Mouse (Mus musculus): Measurements from ENCODE around the gene Snx27. TPM values are rescaled to one million over a fixed set of nuclear protein-coding genes. Genes with fewer than 3 reads are reported as not detected.

Gene Snx27
- polyA plus RNA-seq, 1 experiment: 50.5 TPM

- DNase-seq (ENCODE audit: extremely low spot score in 1 of 2, low spot score in 1 of 2): no peak
Observed at GRCm38 (mm10) chr3:94478591-94479169, 103.8 kb downstream of the Snx27 start.

- peak; percentile 73 to 88 for DNase-seq (ENCODE audit: extremely low spot score in 1 of 2, low spot score in 1 of 2)
Observed at GRCm38 (mm10) chr3:94477981-94478422, 104.5 kb downstream of the Snx27 start, which contains the start of gene Celf3. Gene Celf3, plus strand, starts transcription at chr3:94478295.

- peak; percentile 79 for DNase-seq (ENCODE audit: extremely low spot score in 1 of 2, low spot score in 1 of 2)
Observed at GRCm38 (mm10) chr3:94477444-94477843, 105.1 kb downstream of the Snx27 start.

DNA sequence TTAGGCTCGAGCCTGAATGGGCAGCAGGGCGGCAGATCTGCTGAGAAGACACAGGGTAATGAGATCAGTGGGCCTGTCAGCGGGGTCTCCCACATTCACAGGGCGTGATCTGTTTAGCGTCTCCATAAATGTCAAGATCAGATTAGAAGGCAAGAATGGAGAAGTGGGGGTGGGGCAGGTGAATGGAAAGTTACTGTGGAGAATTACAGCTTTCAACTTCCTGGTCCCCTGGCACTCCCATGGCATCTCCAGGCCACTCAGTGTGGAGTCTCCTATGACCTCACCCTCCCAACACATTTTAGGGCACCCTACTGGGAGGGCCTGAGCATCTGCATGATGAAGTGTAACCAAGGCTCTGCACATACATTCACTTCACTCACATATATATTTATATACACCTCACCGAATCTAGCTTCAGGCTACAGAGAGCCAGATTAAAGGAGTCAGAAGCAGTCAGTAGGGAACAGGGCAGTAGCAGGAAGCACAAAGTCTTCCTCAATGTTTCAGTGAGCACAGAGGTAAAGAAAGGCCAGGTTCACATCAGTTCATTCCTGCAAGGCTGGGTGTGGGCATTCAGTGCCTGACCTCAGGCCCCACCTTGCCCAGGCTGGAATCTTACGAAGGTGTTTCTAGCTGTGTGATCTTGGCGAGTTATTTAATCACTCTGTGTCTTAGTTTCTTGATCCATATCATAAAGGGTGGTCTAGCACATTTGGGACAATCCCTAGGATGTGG lies 106.0 kb downstream of the Snx27 start:
- DNase-seq (ENCODE audit: extremely low spot score in 1 of 2, low spot score in 1 of 2): no peak

DNA sequence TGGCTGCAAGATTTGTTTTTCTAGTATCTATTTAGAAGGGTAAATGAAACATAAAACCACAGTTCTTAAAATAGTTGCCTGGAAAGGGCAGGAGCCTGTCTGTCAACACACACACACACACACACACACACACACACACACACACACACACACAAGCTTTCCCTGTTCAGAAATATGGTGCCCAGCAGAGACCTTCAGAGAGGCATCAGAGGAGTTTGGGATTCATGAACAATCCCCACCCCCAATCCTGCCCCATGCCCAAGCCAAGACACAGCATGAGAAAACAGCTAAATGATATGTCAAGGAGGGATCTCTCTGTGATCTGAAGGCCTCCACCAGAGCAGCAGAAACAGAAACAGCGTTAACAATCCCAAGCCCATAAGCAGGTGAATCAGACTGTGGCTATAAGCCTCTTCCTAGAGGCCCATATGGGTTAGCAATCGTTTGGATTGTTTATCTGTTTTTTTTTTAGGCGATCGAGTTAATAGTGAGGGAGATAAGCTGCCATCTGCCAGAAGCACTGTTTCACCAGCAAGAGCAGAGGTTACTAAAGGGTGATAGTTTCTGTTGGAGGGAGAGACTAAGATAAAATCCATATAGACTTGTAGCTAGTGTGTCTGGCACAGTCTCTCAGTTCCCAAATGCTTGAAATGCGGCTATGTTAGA lies 108.8 kb downstream of the Snx27 start:
- DNase-seq (ENCODE audit: extremely low spot score in 1 of 2, low spot score in 1 of 2): no peak

DNA sequence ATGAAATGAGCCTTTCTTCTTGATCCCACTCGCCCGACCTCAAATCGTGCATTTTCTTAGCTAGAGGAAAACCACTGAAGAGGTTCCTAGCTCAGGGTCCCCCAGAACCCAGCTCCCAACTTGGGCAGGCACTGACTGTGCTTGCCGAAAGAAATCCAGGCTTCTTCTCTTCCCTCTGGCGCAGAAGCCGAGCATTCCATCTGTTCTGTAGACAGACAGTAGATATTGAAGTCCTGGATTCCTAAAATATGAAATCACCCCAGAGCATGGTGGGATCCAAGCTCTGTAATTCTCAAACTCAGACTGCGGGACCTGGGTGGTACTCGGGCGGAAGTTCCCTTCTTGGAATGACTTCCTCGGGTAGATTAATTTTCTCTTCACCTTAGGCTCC lies 109.4 kb downstream of the Snx27 start:
- DNase-seq (ENCODE audit: extremely low spot score in 1 of 2, low spot score in 1 of 2): no peak

GRCm38 (mm10) chr3:94472447-94473114 lies 109.9 kb downstream of the Snx27 start:
- no peak for DNase-seq (ENCODE audit: extremely low spot score in 1 of 2, low spot score in 1 of 2)

DNA sequence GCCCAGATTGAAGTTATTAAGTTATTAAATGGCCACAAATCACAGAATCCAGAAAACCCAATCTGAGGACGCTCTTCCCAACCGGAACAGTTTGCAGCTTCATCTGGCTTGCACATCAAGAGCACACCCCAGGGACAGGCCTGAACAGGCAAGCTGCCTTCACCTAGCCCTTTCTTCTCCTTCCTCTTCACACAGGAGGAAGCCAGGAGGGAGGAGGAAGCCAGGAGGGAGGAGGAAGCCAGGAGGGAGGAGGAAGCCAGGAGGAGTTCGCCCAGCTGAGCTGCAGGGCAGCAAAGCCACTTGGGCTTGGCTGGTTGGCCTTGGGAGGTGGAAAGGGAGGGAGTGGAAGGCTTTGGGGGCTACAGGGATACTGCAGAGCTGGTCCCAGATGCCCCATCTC lies 113.6 kb downstream of the Snx27 start:
- no peak for DNase-seq (ENCODE audit: extremely low spot score in 1 of 2, low spot score in 1 of 2)

DNA sequence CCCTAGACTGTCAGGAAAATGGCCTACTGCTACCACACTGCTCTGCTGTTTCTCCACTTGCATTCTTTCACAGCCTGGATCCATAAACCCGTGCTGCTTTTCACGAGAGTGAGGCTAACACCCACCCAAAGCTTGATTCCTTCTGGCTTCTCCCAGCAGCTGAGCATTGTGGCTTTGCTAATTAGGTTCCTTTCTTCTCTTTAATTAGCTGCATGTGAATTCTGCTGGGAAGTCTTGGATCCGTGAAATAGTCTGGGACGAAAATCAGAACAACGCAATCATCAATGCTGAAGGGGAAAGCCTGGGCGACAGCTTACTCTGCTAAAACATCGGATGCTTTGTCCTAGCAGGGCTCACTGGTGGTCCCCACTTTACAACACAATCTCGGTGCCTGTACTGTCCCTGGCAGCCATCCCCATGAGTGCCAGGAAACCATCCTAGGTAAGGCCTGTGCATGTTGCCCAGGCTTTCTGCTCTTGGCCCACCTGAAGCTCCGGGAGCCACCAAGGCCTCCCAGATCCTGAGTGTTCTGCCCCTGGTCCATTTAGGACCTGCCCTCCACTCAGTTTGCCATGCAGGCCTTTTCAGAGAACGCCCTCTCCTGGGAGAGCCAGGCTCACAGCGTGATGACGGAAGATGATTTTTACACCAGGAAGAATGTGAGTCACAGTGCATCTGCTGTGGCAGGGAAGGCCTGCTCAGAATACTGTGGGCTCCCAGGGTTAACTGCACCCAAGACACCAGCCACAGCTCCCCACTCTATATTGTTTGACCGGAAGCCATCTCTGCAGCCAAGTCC lies 116.7 kb downstream of the Snx27 start:
- DNase-seq (ENCODE audit: extremely low spot score in 1 of 2, low spot score in 1 of 2): peak; percentile 66 to 83

GRCm38 (mm10) chr3:94463926-94464578 lies 118.5 kb downstream of the Snx27 start:
- no peak for DNase-seq (ENCODE audit: extremely low spot score in 1 of 2, low spot score in 1 of 2)

DNA sequence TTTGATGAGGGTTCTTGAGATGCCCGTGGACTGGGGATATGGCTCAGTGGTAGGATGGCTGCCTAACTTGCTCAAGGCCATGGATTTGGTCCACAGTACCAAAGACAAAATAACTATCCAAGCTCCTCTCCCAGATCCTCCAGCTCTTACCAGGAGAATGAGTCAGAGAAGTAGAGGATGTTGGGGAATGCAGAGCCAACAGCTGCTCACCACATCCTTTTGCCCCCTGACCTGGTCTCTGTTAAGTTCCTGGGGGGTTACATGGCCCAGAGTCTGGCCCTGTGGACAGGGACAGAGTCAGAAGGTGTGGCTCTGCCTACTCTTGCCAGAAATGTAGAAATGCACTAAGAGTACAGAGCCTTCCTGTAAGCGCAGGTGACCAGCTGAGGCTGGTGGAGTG lies 122.7 kb downstream of the Snx27 start:
- DNase-seq (ENCODE audit: extremely low spot score in 1 of 2, low spot score in 1 of 2): no peak

GRCm38 (mm10) chr3:94457055-94457454 lies 125.5 kb downstream of the Snx27 start:
- no peak for DNase-seq (ENCODE audit: extremely low spot score in 1 of 2, low spot score in 1 of 2)

DNA sequence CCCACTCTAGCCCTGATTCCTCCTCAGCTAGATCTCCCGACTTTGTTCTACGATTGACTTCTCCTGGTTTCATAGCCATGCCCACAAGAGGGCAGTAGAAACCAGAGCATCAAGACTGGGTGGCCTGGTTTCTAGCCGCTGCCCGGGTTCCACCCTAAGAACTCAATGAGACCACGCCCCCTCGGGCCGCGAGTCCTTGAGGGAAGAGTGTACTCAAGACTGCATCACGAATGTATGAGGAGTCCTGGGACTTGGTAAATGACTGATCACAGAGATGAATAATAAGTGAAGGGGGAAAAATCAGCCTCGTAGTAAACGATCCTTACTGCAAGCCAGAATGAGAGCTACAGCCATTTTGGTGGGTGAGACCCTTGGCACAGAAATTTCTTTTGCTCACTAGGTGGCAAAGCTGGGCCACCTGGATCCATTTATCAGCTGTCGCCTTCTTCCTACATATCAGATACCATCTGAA lies 126.0 kb downstream of the Snx27 start:
- DNase-seq (ENCODE audit: extremely low spot score in 1 of 2, low spot score in 1 of 2): peak; percentile 71 to 93

DNA sequence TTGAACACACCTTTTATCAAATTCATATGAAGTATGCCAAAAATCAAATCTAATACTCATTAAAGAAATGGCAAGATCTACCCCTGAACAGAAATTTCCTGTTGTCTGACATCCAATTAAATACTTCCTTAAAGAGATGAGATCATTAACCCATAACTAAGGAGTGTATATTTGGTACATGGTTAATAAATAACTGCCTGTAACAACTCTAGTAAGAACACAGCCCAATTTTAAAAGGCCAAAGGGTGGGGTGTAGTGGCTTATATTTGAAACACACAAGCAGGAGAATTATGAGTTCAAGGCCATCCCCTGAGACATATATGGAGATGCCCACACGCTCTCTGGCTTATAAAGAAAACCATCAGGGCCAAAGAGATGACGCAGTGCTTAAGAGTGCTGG lies 133.1 kb downstream of the Snx27 start:
- no peak for DNase-seq (ENCODE audit: extremely low spot score in 1 of 2, low spot score in 1 of 2)

Other genes with a start within 250 kb of the Snx27 start
- not detected in 2 replicates for gene Them5, start 240.6 kb downstream of the Snx27 start, polyA plus RNA-seq (2012; rRNA removed)
- 1.4 and 1.5 TPM in 2 replicates for gene C2cd4d, start 220.3 kb downstream of the Snx27 start, polyA plus RNA-seq (2012; rRNA removed)
- gene Rorc, start 209.9 kb downstream of the Snx27 start, polyA plus RNA-seq (2012; rRNA removed): 0.95 and 1.1 TPM in 2 replicates
- gene Lingo4, start 184.2 kb downstream of the Snx27 start, polyA plus RNA-seq (2012; rRNA removed): 0.40 and 0.55 TPM in 2 replicates
- gene Tdrkh, start 169.4 kb downstream of the Snx27 start, polyA plus RNA-seq (2012; rRNA removed): 15.5 and 17.0 TPM in 2 replicates
- 49.4 and 52.5 TPM in 2 replicates for gene Mrpl9, start 139.4 kb downstream of the Snx27 start, polyA plus RNA-seq (2012; rRNA removed)
- 0.19 and 0.28 TPM in 2 replicates for gene Oaz3, start 138.8 kb downstream of the Snx27 start, polyA plus RNA-seq (2012; rRNA removed)
- gene Celf3, start 104.4 kb downstream of the Snx27 start, polyA plus RNA-seq (2012; rRNA removed): 410 and 454 TPM in 2 replicates
- 3.5 and 4.6 TPM in 2 replicates for gene Riiad1, start 102.4 kb downstream of the Snx27 start, polyA plus RNA-seq (2012; rRNA removed)
- not detected in 2 replicates for gene Gm10972, start 60.4 kb upstream of the Snx27 start, polyA plus RNA-seq (2012; rRNA removed)
- 1.2 and 1.3 TPM in 2 replicates for gene Tuft1, start 76.2 kb upstream of the Snx27 start, polyA plus RNA-seq (2012; rRNA removed)
- 0.53 TPM in 1 of 2 replicates, not detected in the other for gene Selenbp2, start 110.8 kb upstream of the Snx27 start, polyA plus RNA-seq (2012; rRNA removed)
- 2.6 and 3.7 TPM in 2 replicates for gene Cgn, start 203.8 kb upstream of the Snx27 start, polyA plus RNA-seq (2012; rRNA removed)

Data from frontal cortex, adult 2 months (tissue).